Mouse (Mus musculus): ENCODE measurements at regions not wholly inside any gene's neighbourhood (a gene's known extent, or its start where the extent isn't known, plus 50 kb on each side); places are given as distances from the start of the nearest gene placed in this dataset.

GRCm38 (mm10) chr13:101535331-101535866 is 232.6 kb downstream of the Pik3r1 start:
- Histone ChIP-seq H3K4me3 (ENCODE audit: low read depth, low read length) (no peak overlapping the region), H3K9me3 (replicated peaks; ENCODE audit: control insufficient read depth, low read length) (no peaks in the 10 kb centered on the region), H3K9ac (ENCODE audit: low read depth, low read length) (no peak overlapping the region), H3K27ac (ENCODE audit: low read depth, low read length) (no peak overlapping the region), H3K36me3 (ENCODE audit: control insufficient read depth, insufficient read depth, low read length) (no peaks in the 10 kb centered on the region), H3K4me2 (no peak overlapping the region), H3K4me1 (ENCODE audit: control insufficient read depth, insufficient read depth, low read length) (no peaks in the 10 kb centered on the region), H3K27me3 (ENCODE audit: control insufficient read depth, insufficient read depth, low read length) (no peaks in the 10 kb centered on the region)
- no peak for ATAC-seq (replicated peaks; ENCODE audit: insufficient number of reproducible peaks, low FRiP score, low TSS enrichment)
- 86% methylated on average over 3 of the region's 3 CpGs for WGBS (ENCODE audit: insufficient replicate concordance)

GRCm38 (mm10) chr13:101534490-101534889 is 233.5 kb downstream of the Pik3r1 start:
- Histone ChIP-seq H3K27ac (ENCODE audit: low read depth, low read length) (no peak overlapping the region), H3K27me3 (ENCODE audit: control insufficient read depth, insufficient read depth, low read length) (no peaks in the 10 kb centered on the region), H3K9ac (ENCODE audit: low read depth, low read length) (no peak overlapping the region), H3K4me1 (ENCODE audit: control insufficient read depth, insufficient read depth, low read length) (no peaks in the 10 kb centered on the region), H3K9me3 (replicated peaks; ENCODE audit: control insufficient read depth, low read length) (no peaks in the 10 kb centered on the region), H3K4me3 (ENCODE audit: low read depth, low read length) (no peak overlapping the region), H3K36me3 (ENCODE audit: control insufficient read depth, insufficient read depth, low read length) (no peaks in the 10 kb centered on the region), H3K4me2 (no peak overlapping the region)
- WGBS (ENCODE audit: insufficient replicate concordance), result 65% methylated on average over 6 of the region's 6 CpGs
- no peak for ATAC-seq (replicated peaks; ENCODE audit: insufficient number of reproducible peaks, low FRiP score, low TSS enrichment)

- WGBS (ENCODE audit: insufficient replicate concordance), result 66% methylated on average over 4 of the region's 4 CpGs
- Histone ChIP-seq H3K4me3 (ENCODE audit: low read depth, low read length) (no peak overlapping the region), H3K27me3 (ENCODE audit: control insufficient read depth, insufficient read depth, low read length) (no peaks in the 10 kb centered on the region), H3K4me2 (no peak overlapping the region), H3K4me1 (ENCODE audit: control insufficient read depth, insufficient read depth, low read length) (no peaks in the 10 kb centered on the region), H3K27ac (ENCODE audit: low read depth, low read length) (no peak overlapping the region), H3K9ac (ENCODE audit: low read depth, low read length) (no peak overlapping the region), H3K9me3 (replicated peaks; ENCODE audit: control insufficient read depth, low read length) (no peaks in the 10 kb centered on the region), H3K36me3 (ENCODE audit: control insufficient read depth, insufficient read depth, low read length) (no peaks in the 10 kb centered on the region)
- no peak for ATAC-seq (replicated peaks; ENCODE audit: insufficient number of reproducible peaks, low FRiP score, low TSS enrichment)
These were observed 235.1 kb downstream of the Pik3r1 start for GRCm38 (mm10) chr13:101532913-101533312.

- no peak overlapping the region for H3K4me2 ChIP-seq
- no peaks in the 10 kb centered on the region for H3K4me1 ChIP-seq (ENCODE audit: control insufficient read depth, insufficient read depth, low read length)
- H3K27me3 ChIP-seq (ENCODE audit: control insufficient read depth, insufficient read depth, low read length), result no peaks in the 10 kb centered on the region
- no peaks in the 10 kb centered on the region for H3K36me3 ChIP-seq (ENCODE audit: control insufficient read depth, insufficient read depth, low read length)
- H3K27ac ChIP-seq (ENCODE audit: low read depth, low read length), result no peak overlapping the region
- H3K4me3 ChIP-seq (ENCODE audit: low read depth, low read length), result no peak overlapping the region
- H3K9me3 ChIP-seq (replicated peaks; ENCODE audit: control insufficient read depth, low read length), result no peaks in the 10 kb centered on the region
- H3K9ac ChIP-seq (ENCODE audit: low read depth, low read length), result no peak overlapping the region
- no peak for ATAC-seq (replicated peaks; ENCODE audit: insufficient number of reproducible peaks, low FRiP score, low TSS enrichment)
- WGBS (ENCODE audit: insufficient replicate concordance), result 85% methylated on average over 5 of the region's 5 CpGs
These were observed 240.3 kb downstream of the Pik3r1 start for GRCm38 (mm10) chr13:101527691-101528090.

- H3K36me3 ChIP-seq (ENCODE audit: control insufficient read depth, insufficient read depth, low read length), result no peaks in the 10 kb centered on the region
- no peak overlapping the region for H3K4me3 ChIP-seq (ENCODE audit: low read depth, low read length)
- H3K9ac ChIP-seq (ENCODE audit: low read depth, low read length), result no peak overlapping the region
- 85% methylated on average over 3 of the region's 3 CpGs for WGBS (ENCODE audit: insufficient replicate concordance)
- H3K4me1 ChIP-seq (ENCODE audit: control insufficient read depth, insufficient read depth, low read length), result no peaks in the 10 kb centered on the region
- H3K27me3 ChIP-seq (ENCODE audit: control insufficient read depth, insufficient read depth, low read length), result no peaks in the 10 kb centered on the region
- H3K27ac ChIP-seq (ENCODE audit: low read depth, low read length), result no peak overlapping the region
- H3K4me2 ChIP-seq, result no peak overlapping the region
- H3K9me3 ChIP-seq (replicated peaks; ENCODE audit: control insufficient read depth, low read length), result no peaks in the 10 kb centered on the region
- no peak for ATAC-seq (replicated peaks; ENCODE audit: insufficient number of reproducible peaks, low FRiP score, low TSS enrichment)
These were observed 243.2 kb downstream of the Pik3r1 start for GRCm38 (mm10) chr13:101524781-101525180.

GRCm38 (mm10) chr13:101524223-101524622 is 243.8 kb downstream of the Pik3r1 start:
- H3K27me3 ChIP-seq (ENCODE audit: control insufficient read depth, insufficient read depth, low read length), result no peaks in the 10 kb centered on the region
- H3K27ac ChIP-seq (ENCODE audit: low read depth, low read length), result no peak overlapping the region
- no peak overlapping the region for H3K4me2 ChIP-seq
- no peaks in the 10 kb centered on the region for H3K36me3 ChIP-seq (ENCODE audit: control insufficient read depth, insufficient read depth, low read length)
- H3K4me1 ChIP-seq (ENCODE audit: control insufficient read depth, insufficient read depth, low read length), result no peaks in the 10 kb centered on the region
- no peak for ATAC-seq (replicated peaks; ENCODE audit: insufficient number of reproducible peaks, low FRiP score, low TSS enrichment)
- 80% methylated on average over 3 of the region's 3 CpGs for WGBS (ENCODE audit: insufficient replicate concordance)
- H3K9ac ChIP-seq (ENCODE audit: low read depth, low read length), result no peak overlapping the region
- no peak overlapping the region for H3K4me3 ChIP-seq (ENCODE audit: low read depth, low read length)
- no peaks in the 10 kb centered on the region for H3K9me3 ChIP-seq (replicated peaks; ENCODE audit: control insufficient read depth, low read length)

- Histone ChIP-seq H3K4me1 (ENCODE audit: control insufficient read depth, insufficient read depth, low read length) (no peaks in the 10 kb centered on the region), H3K4me3 (ENCODE audit: low read depth, low read length) (no peak overlapping the region), H3K9ac (ENCODE audit: low read depth, low read length) (no peak overlapping the region), H3K4me2 (no peak overlapping the region), H3K9me3 (replicated peaks; ENCODE audit: control insufficient read depth, low read length) (no peaks in the 10 kb centered on the region), H3K36me3 (ENCODE audit: control insufficient read depth, insufficient read depth, low read length) (no peaks in the 10 kb centered on the region), H3K27ac (ENCODE audit: low read depth, low read length) (no peak overlapping the region), H3K27me3 (ENCODE audit: control insufficient read depth, insufficient read depth, low read length) (no peaks in the 10 kb centered on the region)
- WGBS (ENCODE audit: insufficient replicate concordance), result 77% methylated on average over 3 of the region's 3 CpGs
- no peak for ATAC-seq (replicated peaks; ENCODE audit: insufficient number of reproducible peaks, low FRiP score, low TSS enrichment)
These were observed 244.5 kb downstream of the Pik3r1 start for GRCm38 (mm10) chr13:101523492-101523891.

- Histone ChIP-seq H3K4me2 (no peak overlapping the region), H3K9ac (ENCODE audit: low read depth, low read length) (no peak overlapping the region), H3K27ac (ENCODE audit: low read depth, low read length) (no peak overlapping the region), H3K4me1 (ENCODE audit: control insufficient read depth, insufficient read depth, low read length) (no peaks in the 10 kb centered on the region), H3K36me3 (ENCODE audit: control insufficient read depth, insufficient read depth, low read length) (no peaks in the 10 kb centered on the region), H3K9me3 (replicated peaks; ENCODE audit: control insufficient read depth, low read length) (no peaks in the 10 kb centered on the region), H3K4me3 (ENCODE audit: low read depth, low read length) (no peak overlapping the region), H3K27me3 (ENCODE audit: control insufficient read depth, insufficient read depth, low read length) (no peaks in the 10 kb centered on the region)
- ATAC-seq (replicated peaks; ENCODE audit: insufficient number of reproducible peaks, low FRiP score, low TSS enrichment), result no peak
- 81% methylated on average over 2 of the region's 2 CpGs for WGBS (ENCODE audit: insufficient replicate concordance)
These were observed 245.4 kb downstream of the Pik3r1 start for GRCm38 (mm10) chr13:101522597-101522996.

- Histone ChIP-seq H3K27ac (ENCODE audit: low read depth, low read length) (no peak overlapping the region), H3K4me3 (ENCODE audit: low read depth, low read length) (no peak overlapping the region)
- WGBS (ENCODE audit: insufficient replicate concordance), result 54% methylated on average over 3 of the region's 3 CpGs
These were observed 254.7 kb downstream of the Pik3r1 start for GRCm38 (mm10) chr13:101513354-101513753.

More at GRCm38 (mm10) chr13:101513354-101513753, 254.7 kb downstream of the Pik3r1 start:
- no peaks in the 10 kb centered on the region; the same call in 1 of the 2 replicates for H3K9me3 ChIP-seq (replicated peaks; ENCODE audit: control insufficient read depth, low read length)
- no peaks in the 10 kb centered on the region for H3K36me3 ChIP-seq (ENCODE audit: control insufficient read depth, insufficient read depth, low read length)
- ATAC-seq (replicated peaks; ENCODE audit: insufficient number of reproducible peaks, low FRiP score, low TSS enrichment), result no peak
- H3K4me2 ChIP-seq, result no peak overlapping the region
- no peaks in the 10 kb centered on the region for H3K4me1 ChIP-seq (ENCODE audit: control insufficient read depth, insufficient read depth, low read length)
- H3K9ac ChIP-seq (ENCODE audit: low read depth, low read length), result no peak overlapping the region
- no peaks in the 10 kb centered on the region for H3K27me3 ChIP-seq (ENCODE audit: control insufficient read depth, insufficient read depth, low read length)
